Mouse (Mus musculus): Measurements from ENCODE around the gene Scn8a.

DNA sequence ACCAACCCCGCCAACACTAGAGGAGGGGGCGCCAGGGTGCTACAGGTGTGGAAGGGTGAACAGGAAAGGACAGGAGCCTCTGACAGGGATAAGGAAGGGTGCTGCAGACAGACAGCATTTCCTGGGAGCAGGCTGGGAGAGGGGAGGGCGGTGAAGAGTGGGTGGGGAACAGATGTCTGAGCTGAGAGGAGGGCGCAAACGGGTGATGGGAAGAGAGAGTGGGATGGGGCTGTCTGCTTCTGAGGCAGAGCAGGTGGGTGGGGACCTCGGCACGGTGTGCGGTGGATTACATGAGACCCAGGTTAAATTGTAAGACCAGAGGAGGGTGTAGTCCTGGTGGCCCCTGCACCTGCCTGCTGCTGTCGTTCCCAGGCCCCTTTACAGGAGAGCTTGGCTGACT is 39.9 kb upstream of the Scn8a start:
- no peak for TF ChIP-seq EP300 (IDR thresholded peaks at IDR 0.05; ENCODE audit: insufficient read depth, low read depth, low read length)
- no peak for TF ChIP-seq CTCF (IDR thresholded peaks at IDR 0.05)
- TF ChIP-seq POLR2A (IDR thresholded peaks at IDR 0.05; ENCODE audit: insufficient read depth, low read depth, low read length): no peak

Measured in heart, adult 2 months (tissue).